Mouse (Mus musculus): ENCODE measurements around the gene Isca2. TPM values are rescaled to one million over a fixed set of nuclear protein-coding genes. Genes with fewer than 3 reads are reported as not detected.
A peak's percentile ranks its signal among the peaks of the same experiment; 100 is the strongest.

The Isca2 gene
- total and polyA plus RNA-seq, 3 experiments: 70.6 to 71.1 TPM; not detected in 1

DNA sequence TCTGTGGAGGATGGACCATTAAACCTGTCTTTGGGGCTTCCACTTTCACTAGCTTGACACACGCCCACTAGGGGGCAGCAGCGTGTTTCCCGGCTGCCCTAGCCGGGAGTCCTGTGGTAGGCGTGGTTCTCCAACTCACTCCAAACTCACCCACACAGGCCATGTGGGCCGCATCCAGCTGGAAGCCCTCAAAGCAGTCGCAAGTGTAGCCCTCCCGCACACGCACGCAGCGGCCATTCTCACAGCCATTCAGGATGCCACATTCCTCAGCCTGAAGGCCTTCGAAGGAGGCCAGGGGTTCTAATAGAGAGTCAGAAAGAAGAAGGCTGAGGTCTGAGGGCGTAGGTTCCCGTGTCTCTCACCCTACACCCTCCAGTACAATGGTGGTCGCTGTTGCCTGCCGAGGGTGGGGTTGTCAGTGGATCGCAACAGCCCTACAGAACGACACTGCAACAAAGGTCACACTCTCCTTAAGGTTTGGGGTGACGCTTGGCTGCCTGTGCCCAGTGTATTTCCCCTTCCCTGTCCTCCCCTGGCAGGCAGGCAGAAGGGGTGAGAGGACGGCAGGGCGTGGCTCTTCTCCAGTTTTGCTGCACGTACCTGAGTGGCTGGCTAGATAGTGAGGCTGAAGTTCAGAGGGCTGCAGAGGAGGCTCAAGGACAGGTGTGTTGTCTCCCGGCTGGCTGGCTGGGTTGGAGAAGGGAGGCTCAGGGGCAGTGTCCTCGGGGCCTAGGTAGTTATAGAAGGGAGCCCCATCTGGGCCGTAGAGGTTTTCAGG, 11.7 kb downstream of the Isca2 start (continued):
- TF ChIP-seq MAFK (IDR thresholded peaks at IDR 0.05; ENCODE audit: borderline replicate concordance, low read depth, low read length): no peak
- no peak for TF ChIP-seq E2F4 (IDR thresholded peaks at IDR 0.05; ENCODE audit: borderline replicate concordance, low read depth, low read length)
- no peak for TF ChIP-seq MEF2A (IDR thresholded peaks at IDR 0.05; ENCODE audit: extremely low read depth, insufficient replicate concordance, low read depth, low read length, poor library complexity, severe bottlenecking)
- peak; percentile 85 for TF ChIP-seq MYC (IDR thresholded peaks at IDR 0.05; ENCODE audit: low read depth, low read length)
- TF ChIP-seq MAX (IDR thresholded peaks at IDR 0.05; ENCODE audit: low read length): peak; percentile 74
- TF ChIP-seq BHLHE40 (IDR thresholded peaks at IDR 0.05; ENCODE audit: borderline replicate concordance, low read depth, low read length): no peak
- 0 out of 2 replicates have a peak, but pooled peaks have one; percentile 54 for TF ChIP-seq ZMIZ1 (IDR thresholded peaks at IDR 0.05; ENCODE audit: low read depth, low read length)
- no peak for TF ChIP-seq ZKSCAN1 (IDR thresholded peaks at IDR 0.05; ENCODE audit: low read depth, low read length)
- 0 out of 2 replicates have a peak, but pooled peaks have one; percentile 25 for TF ChIP-seq USF1 (IDR thresholded peaks at IDR 0.05; ENCODE audit: low read depth, low read length)
- no peak for TF ChIP-seq GATA1 (IDR thresholded peaks at IDR 0.05; ENCODE audit: low read depth, low read length)
- TF ChIP-seq EP300 (IDR thresholded peaks at IDR 0.05; ENCODE audit: low read depth in 1 of 2, low read length in 2 of 2): no peak
- no peak for TF ChIP-seq CHD2 (IDR thresholded peaks at IDR 0.05; ENCODE audit: low read length)
- peak in 1 of 2 experiments; percentile 56; a peak in 1 of 4 replicates for TF ChIP-seq POLR2A (IDR thresholded peaks at IDR 0.05; ENCODE audit: control insufficient read depth in 1 of 2, insufficient read depth in 1 of 2, low read depth in 1 of 2, low read length in 2 of 2, poor library complexity in 1 of 2)
- TF ChIP-seq ELF1 (IDR thresholded peaks at IDR 0.05; ENCODE audit: low read depth, low read length): no peak
- no peak for TF ChIP-seq CHD1 (IDR thresholded peaks at IDR 0.05; ENCODE audit: low read depth, low read length)
- no peak for TF ChIP-seq ETS1 (IDR thresholded peaks at IDR 0.05; ENCODE audit: low read depth, low read length)
- TF ChIP-seq RCOR1 (IDR thresholded peaks at IDR 0.05; ENCODE audit: low read depth, low read length): no peak

DNA sequence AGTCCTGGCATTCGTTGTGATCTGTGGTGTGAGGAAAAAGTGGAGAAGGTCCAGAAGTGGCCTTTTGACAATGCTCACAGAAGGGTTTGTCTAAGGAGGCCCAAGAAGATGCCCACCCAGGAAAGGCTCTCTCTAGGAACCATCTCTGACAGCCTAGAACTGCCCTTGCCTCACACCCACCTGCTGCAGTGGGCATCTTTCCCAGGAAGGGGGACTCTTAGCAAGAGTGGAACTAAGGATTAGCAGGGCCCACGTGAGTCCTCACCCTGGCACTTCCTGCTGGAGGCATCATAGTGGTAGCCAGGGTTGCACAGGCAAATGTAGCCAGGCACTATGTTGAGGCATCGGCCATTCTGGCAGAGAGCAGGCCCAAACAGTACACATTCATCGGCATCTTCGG, 13.0 kb downstream of the Isca2 start:
- no peak for DNase-seq (ENCODE audit: low read depth, low spot score)
- Histone ChIP-seq H3K79me2 (ENCODE audit: control insufficient read depth, insufficient read depth, low read length, poor library complexity) (no peaks in the 10 kb centered on the region), H3K27me3 (ENCODE audit: control insufficient read depth in 1 of 2, insufficient read depth in 2 of 2, low read length in 2 of 2) (peaks cover 0 to 2% of the 10 kb centered on the region in 2 experiments; a peak in 3 of 4 replicates), H3K4me3 (ENCODE audit: control insufficient read depth in 1 of 2, insufficient read depth in 1 of 2, low read depth in 2 of 2, low read length in 2 of 2) (no peak overlapping the region), H3K36me3 (ENCODE audit: control insufficient read depth in 1 of 2, insufficient read depth in 2 of 2, low read length in 2 of 2) (no peaks in the 10 kb centered on the region), H3K27ac (ENCODE audit: control insufficient read depth, low read depth, low read length) (no peak overlapping the region), H3K9ac (ENCODE audit: control insufficient read depth, low read depth, low read length, poor library complexity, severe bottlenecking) (no peak overlapping the region), H3K9me3 (replicated peaks; ENCODE audit: insufficient read depth, low read length) (no peaks in the 10 kb centered on the region), H3K4me1 (ENCODE audit: control insufficient read depth in 1 of 2, insufficient read depth in 2 of 2, low read length in 2 of 2) (peaks cover 0 to 9% of the 10 kb centered on the region in 2 experiments; a peak in 2 of 4 replicates)
- TF ChIP-seq UBTF (IDR thresholded peaks at IDR 0.05; ENCODE audit: borderline replicate concordance, insufficient read depth, low read depth, low read length): no peak
- TF ChIP-seq ZMIZ1 (IDR thresholded peaks at IDR 0.05; ENCODE audit: low read depth, low read length): no peak
- no peak for TF ChIP-seq USF1 (IDR thresholded peaks at IDR 0.05; ENCODE audit: low read depth, low read length)
- TF ChIP-seq ETS1 (IDR thresholded peaks at IDR 0.05; ENCODE audit: low read depth, low read length): no peak
- TF ChIP-seq MYC (IDR thresholded peaks at IDR 0.05; ENCODE audit: low read depth, low read length): no peak

Data from MEL (cell line).